Mouse (Mus musculus): ENCODE results near the gene A730009L09Rik. TPM values are rescaled to one million over a fixed set of nuclear protein-coding genes. Genes with fewer than 3 reads are reported as not detected.

A730009L09Rik gene
- polyA plus RNA-seq, 1 experiment, result not detected

- Histone ChIP-seq H3K4me3 (no peak overlapping the region), H3K79me2 (ENCODE audit: control insufficient read depth, insufficient read depth) (no peaks in the 10 kb centered on the region), H3K4me2 (ENCODE audit: low read depth) (peak overlapping the region; percentile 61), H3ac (ENCODE audit: control insufficient read depth, insufficient read length) (no peak overlapping the region), H3K27me3 (ENCODE audit: control insufficient read depth, insufficient read depth, insufficient read length) (no peaks in the 10 kb centered on the region), H3K36me3 (ENCODE audit: control insufficient read depth, insufficient read depth) (no peaks in the 10 kb centered on the region)
- no peak for TF ChIP-seq REST (IDR thresholded peaks at IDR 0.05; ENCODE audit: insufficient read depth, insufficient read length)
- no peak for TF ChIP-seq E2F4 (IDR thresholded peaks at IDR 0.05; ENCODE audit: insufficient read depth)
- TF ChIP-seq USF1 (IDR thresholded peaks at IDR 0.05; ENCODE audit: low read depth), result no peak
- TF ChIP-seq TCF12 (IDR thresholded peaks at IDR 0.05; ENCODE audit: insufficient read depth, poor library complexity, severe bottlenecking), result no peak
- no peak for TF ChIP-seq MYOG (IDR thresholded peaks at IDR 0.05; ENCODE audit: control insufficient read depth in 1 of 3, insufficient read depth in 1 of 3, insufficient read length in 2 of 3, low read depth in 2 of 3)
- TF ChIP-seq POLR2AphosphoS2 (IDR thresholded peaks at IDR 0.05; ENCODE audit: insufficient read length, low read depth), result no peak
- TF ChIP-seq POLR2A (IDR thresholded peaks at IDR 0.05; ENCODE audit: insufficient read length, low read depth), result no peak
- no peak for TF ChIP-seq MYOD1 (IDR thresholded peaks at IDR 0.05; ENCODE audit: control insufficient read depth in 1 of 3, insufficient read length in 2 of 3, low read depth in 2 of 3)
- no peak for TF ChIP-seq TCF3 (IDR thresholded peaks at IDR 0.05; ENCODE audit: insufficient read length, low read depth)
- TF ChIP-seq CEBPB (IDR thresholded peaks at IDR 0.05; ENCODE audit: insufficient read depth, poor library complexity, severe bottlenecking), result no peak
Measured at GRCm38 (mm10) chr16:84521975-84522635, 7.2 kb downstream of the A730009L09Rik start.

DNA sequence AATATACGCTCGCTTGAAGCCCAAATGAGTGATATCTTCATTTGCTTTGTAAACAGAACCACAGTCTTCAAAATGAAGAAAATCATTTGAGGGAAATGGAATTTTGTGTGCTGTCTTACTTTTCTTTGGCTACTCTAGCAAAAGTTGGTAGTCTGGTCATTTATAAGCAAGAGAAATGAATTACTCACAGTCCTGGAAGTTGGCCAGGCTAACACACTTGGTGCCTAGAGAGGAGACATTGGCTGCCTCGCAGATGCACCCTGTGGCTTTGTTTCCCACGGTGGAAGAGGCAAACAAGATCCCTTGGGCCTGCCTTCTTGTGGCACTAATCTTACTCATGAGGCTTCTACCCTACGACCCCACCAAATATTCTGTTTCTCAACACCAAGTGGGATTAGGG, 8.1 kb downstream of the A730009L09Rik start:
- Histone ChIP-seq H3K4me3 (no peak overlapping the region), H3K79me2 (ENCODE audit: control insufficient read depth, insufficient read depth) (no peaks in the 10 kb centered on the region), H3K27me3 (ENCODE audit: control insufficient read depth, insufficient read depth, insufficient read length) (no peaks in the 10 kb centered on the region), H3K36me3 (ENCODE audit: control insufficient read depth, insufficient read depth) (no peaks in the 10 kb centered on the region), H3ac (ENCODE audit: control insufficient read depth, insufficient read length) (no peak overlapping the region), H3K4me2 (ENCODE audit: low read depth) (peak overlapping the region; percentile 61)
- TF ChIP-seq POLR2A (IDR thresholded peaks at IDR 0.05; ENCODE audit: insufficient read length, low read depth) (no peak), MAX (IDR thresholded peaks at IDR 0.05; ENCODE audit: low read depth) (no peak), SRF (IDR thresholded peaks at IDR 0.05; ENCODE audit: control insufficient read depth, insufficient read length, low read depth) (no peak), REST (IDR thresholded peaks at IDR 0.05; ENCODE audit: insufficient read depth, insufficient read length) (no peak), TCF12 (IDR thresholded peaks at IDR 0.05; ENCODE audit: insufficient read depth, poor library complexity, severe bottlenecking) (no peak), E2F4 (IDR thresholded peaks at IDR 0.05; ENCODE audit: insufficient read depth) (no peak), TCF3 (IDR thresholded peaks at IDR 0.05; ENCODE audit: insufficient read length, low read depth) (no peak), MYOD1 (IDR thresholded peaks at IDR 0.05; ENCODE audit: control insufficient read depth in 1 of 3, insufficient read length in 2 of 3, low read depth in 2 of 3) (no peak)

DNA sequence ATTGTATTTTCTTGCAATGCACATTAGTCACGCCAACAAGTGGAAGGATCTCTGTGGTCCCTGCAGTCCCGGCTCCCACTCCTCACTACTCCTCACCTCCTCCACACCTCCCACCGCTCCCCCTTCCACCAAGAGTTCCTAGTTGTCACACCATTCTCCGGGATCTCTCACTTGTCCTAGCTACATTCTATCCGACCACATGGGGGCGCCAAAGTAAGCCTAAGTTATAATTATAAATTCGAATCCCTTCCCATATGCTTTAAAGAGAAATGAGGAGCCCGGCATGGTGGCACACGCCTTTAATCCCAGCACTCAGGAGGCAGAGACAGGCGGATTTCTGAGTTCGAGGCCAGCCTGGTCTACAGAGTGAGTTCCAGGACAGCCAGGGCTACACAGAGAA, 12.5 kb downstream of the A730009L09Rik start:
- H3K36me3 ChIP-seq (ENCODE audit: control insufficient read depth, insufficient read depth), result no peaks in the 10 kb centered on the region
- no peaks in the 10 kb centered on the region for H3K79me2 ChIP-seq (ENCODE audit: control insufficient read depth, insufficient read depth)
- H3K4me2 ChIP-seq (ENCODE audit: low read depth), result no peak overlapping the region
- H3K27me3 ChIP-seq (ENCODE audit: control insufficient read depth, insufficient read depth, insufficient read length), result no peaks in the 10 kb centered on the region
- no peak overlapping the region for H3K4me3 ChIP-seq
- no peak overlapping the region for H3ac ChIP-seq (ENCODE audit: control insufficient read depth, insufficient read length)
- TF ChIP-seq E2F4 (IDR thresholded peaks at IDR 0.05; ENCODE audit: insufficient read depth), result no peak
- no peak for TF ChIP-seq MAX (IDR thresholded peaks at IDR 0.05; ENCODE audit: low read depth)
- TF ChIP-seq POLR2A (IDR thresholded peaks at IDR 0.05; ENCODE audit: insufficient read length, low read depth), result no peak

DNA sequence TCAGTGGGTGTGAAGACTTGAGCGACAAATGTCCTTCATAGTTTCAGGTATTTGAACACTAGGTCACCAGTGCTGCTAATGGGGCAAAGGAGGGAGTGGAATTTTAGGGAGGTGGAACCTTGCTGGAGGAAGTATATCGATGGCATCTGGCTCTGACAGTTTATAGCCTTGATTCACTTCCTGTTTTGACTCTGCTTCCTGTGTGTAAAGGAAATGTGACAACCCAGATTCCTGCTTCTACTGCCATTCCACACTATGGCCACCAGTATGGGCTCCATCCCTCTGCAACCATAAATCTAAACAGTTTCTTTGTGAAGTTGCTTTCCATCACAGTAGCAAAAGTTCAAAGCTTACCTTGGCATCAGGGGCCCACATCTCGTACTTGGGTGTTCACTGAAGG, 17.9 kb downstream of the A730009L09Rik start:
- no peak overlapping the region for H3K4me3 ChIP-seq
- H3K79me2 ChIP-seq (ENCODE audit: control insufficient read depth, insufficient read depth), result no peaks in the 10 kb centered on the region
- TF ChIP-seq POLR2AphosphoS2 (IDR thresholded peaks at IDR 0.05; ENCODE audit: insufficient read length, low read depth), result no peak
- TF ChIP-seq E2F4 (IDR thresholded peaks at IDR 0.05; ENCODE audit: insufficient read depth), result no peak
- no peak for TF ChIP-seq REST (IDR thresholded peaks at IDR 0.05; ENCODE audit: insufficient read depth, insufficient read length)
- TF ChIP-seq MAX (IDR thresholded peaks at IDR 0.05; ENCODE audit: low read depth), result no peak
- TF ChIP-seq CEBPB (IDR thresholded peaks at IDR 0.05; ENCODE audit: insufficient read depth, poor library complexity, severe bottlenecking), result no peak
- no peak for TF ChIP-seq TCF12 (IDR thresholded peaks at IDR 0.05; ENCODE audit: insufficient read depth, poor library complexity, severe bottlenecking)
- no peak for TF ChIP-seq MYOD1 (IDR thresholded peaks at IDR 0.05; ENCODE audit: control insufficient read depth in 1 of 3, insufficient read length in 2 of 3, low read depth in 2 of 3)
- no peaks in the 10 kb centered on the region for H3K36me3 ChIP-seq (ENCODE audit: control insufficient read depth, insufficient read depth)
- H3K4me2 ChIP-seq (ENCODE audit: low read depth), result no peak overlapping the region
- no peak overlapping the region for H3ac ChIP-seq (ENCODE audit: control insufficient read depth, insufficient read length)
- H3K27me3 ChIP-seq (ENCODE audit: control insufficient read depth, insufficient read depth, insufficient read length), result no peaks in the 10 kb centered on the region

- no peaks in the 10 kb centered on the region for H3K36me3 ChIP-seq (ENCODE audit: control insufficient read depth, insufficient read depth)
- TF ChIP-seq MAX (IDR thresholded peaks at IDR 0.05; ENCODE audit: low read depth), result no peak
- TF ChIP-seq TCF12 (IDR thresholded peaks at IDR 0.05; ENCODE audit: insufficient read depth, poor library complexity, severe bottlenecking), result no peak
- TF ChIP-seq TCF3 (IDR thresholded peaks at IDR 0.05; ENCODE audit: insufficient read length, low read depth), result no peak
- TF ChIP-seq POLR2A (IDR thresholded peaks at IDR 0.05; ENCODE audit: insufficient read length, low read depth), result no peak
- no peak for TF ChIP-seq CEBPB (IDR thresholded peaks at IDR 0.05; ENCODE audit: insufficient read depth, poor library complexity, severe bottlenecking)
- TF ChIP-seq MYOG (IDR thresholded peaks at IDR 0.05; ENCODE audit: control insufficient read depth in 1 of 3, insufficient read depth in 1 of 3, insufficient read length in 2 of 3, low read depth in 2 of 3), result no peak
- TF ChIP-seq MYOD1 (IDR thresholded peaks at IDR 0.05; ENCODE audit: control insufficient read depth in 1 of 3, insufficient read length in 2 of 3, low read depth in 2 of 3), result no peak
- no peak for TF ChIP-seq USF1 (IDR thresholded peaks at IDR 0.05; ENCODE audit: low read depth)
- TF ChIP-seq SRF (IDR thresholded peaks at IDR 0.05; ENCODE audit: control insufficient read depth, insufficient read length, low read depth), result no peak
- TF ChIP-seq REST (IDR thresholded peaks at IDR 0.05; ENCODE audit: insufficient read depth, insufficient read length), result no peak
- no peak for TF ChIP-seq POLR2AphosphoS2 (IDR thresholded peaks at IDR 0.05; ENCODE audit: insufficient read length, low read depth)
- TF ChIP-seq E2F4 (IDR thresholded peaks at IDR 0.05; ENCODE audit: insufficient read depth), result no peak
- no peak overlapping the region for H3K4me3 ChIP-seq
Measured at GRCm38 (mm10) chr16:84546059-84546458, 31.1 kb downstream of the A730009L09Rik start.

More at GRCm38 (mm10) chr16:84546059-84546458, 31.1 kb downstream of the A730009L09Rik start:
- Histone ChIP-seq H3K4me2 (ENCODE audit: low read depth) (no peak overlapping the region), H3K27me3 (ENCODE audit: control insufficient read depth, insufficient read depth, insufficient read length) (no peaks in the 10 kb centered on the region), H3K79me2 (ENCODE audit: control insufficient read depth, insufficient read depth) (no peaks in the 10 kb centered on the region), H3ac (ENCODE audit: control insufficient read depth, insufficient read length) (no peak overlapping the region)
